Mouse (Mus musculus): ENCODE results near the gene Rnd3. TPM values are rescaled to one million over a fixed set of nuclear protein-coding genes. Genes with fewer than 3 reads are reported as not detected.
A peak's percentile ranks its signal among the peaks of the same experiment; 100 is the strongest.

Gene Rnd3
- polyA plus RNA-seq (2012; rRNA removed): 76.7 and 111 TPM in 2 replicates

DNA sequence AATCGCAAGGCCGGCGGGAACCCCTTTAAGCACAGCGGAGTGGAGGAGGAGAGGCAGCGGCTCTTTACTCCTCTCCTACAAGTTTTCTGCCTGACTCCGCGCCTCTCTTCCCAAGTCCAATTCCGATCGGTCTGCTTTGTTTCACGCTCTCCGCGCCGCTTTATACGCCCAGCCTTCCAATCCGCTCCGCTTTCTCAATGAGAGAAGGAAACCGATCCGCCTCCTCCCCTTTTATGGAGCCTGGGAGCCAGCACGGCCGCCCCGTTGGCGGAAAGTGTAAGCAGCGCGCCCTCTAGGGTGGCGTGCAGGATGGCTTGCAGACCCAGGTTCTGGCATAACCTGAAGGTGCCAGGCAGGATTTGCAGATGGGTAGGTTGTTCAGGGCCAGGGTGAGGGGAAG, at the start of gene Rnd3:
TSS of gene Rnd3 (minus strand) at position 137 of the 400 bp plus-strand sequence.
- TF ChIP-seq POLR2A (IDR thresholded peaks at IDR 0.05; ENCODE audit: borderline replicate concordance, extremely low read depth, insufficient read depth, insufficient read length, poor library complexity, severe bottlenecking) (peak; percentile 94; the same call in 1 of the 2 replicates), CTCF (IDR thresholded peaks at IDR 0.05; ENCODE audit: borderline replicate concordance, extremely low read depth, insufficient read depth, insufficient read length) (peak; percentile 84)
- peak; percentile 99 for DNase-seq (ENCODE audit: low read depth)

DNA sequence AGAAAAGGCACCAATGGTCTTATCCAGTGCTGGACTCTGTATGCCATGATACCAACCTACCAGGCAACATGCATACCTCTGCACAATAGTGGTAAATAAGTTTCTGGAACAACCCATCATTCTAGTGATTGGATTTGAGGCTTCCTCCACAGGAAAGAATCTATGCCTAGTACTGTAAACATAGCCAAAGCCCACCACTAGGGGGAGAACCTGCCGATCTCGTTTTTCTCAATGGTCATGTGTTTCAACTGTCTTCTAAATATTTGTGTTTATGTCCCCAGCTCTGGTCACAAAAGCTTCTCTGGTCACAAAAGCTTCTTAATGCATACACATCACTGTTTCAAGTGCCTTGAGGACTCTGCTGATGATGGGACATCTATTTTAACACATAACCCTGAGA, 43.4 kb upstream of the Rnd3 start:
- no peak for DNase-seq (ENCODE audit: low read depth)
- TF ChIP-seq CTCF (IDR thresholded peaks at IDR 0.05; ENCODE audit: borderline replicate concordance, extremely low read depth, insufficient read depth, insufficient read length) (peak; percentile 18; the same call in 1 of the 2 replicates), POLR2A (IDR thresholded peaks at IDR 0.05; ENCODE audit: borderline replicate concordance, extremely low read depth, insufficient read depth, insufficient read length, poor library complexity, severe bottlenecking) (no peak)

DNA sequence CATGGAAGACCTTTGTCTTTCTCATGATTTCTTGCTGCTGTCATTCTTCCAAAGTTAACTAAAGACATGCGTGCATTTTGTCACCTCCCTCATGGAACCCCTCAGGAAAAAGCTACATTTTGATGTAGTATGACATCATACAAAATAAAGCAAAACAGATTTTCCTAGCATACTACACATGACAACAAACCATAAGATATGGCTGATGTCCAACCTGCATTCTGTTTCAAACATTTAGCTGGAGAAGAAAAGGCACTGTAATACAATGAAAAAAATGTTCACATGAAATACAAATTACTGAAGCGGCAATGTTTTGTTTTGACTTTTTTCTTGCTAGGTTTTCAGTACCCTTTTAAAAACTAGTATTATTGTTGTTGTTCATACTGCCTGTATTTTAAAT, 36.9 kb upstream of the Rnd3 start:
- no peak for DNase-seq (ENCODE audit: low read depth)
- no peak for TF ChIP-seq CTCF (IDR thresholded peaks at IDR 0.05; ENCODE audit: borderline replicate concordance, extremely low read depth, insufficient read depth, insufficient read length)
- TF ChIP-seq POLR2A (IDR thresholded peaks at IDR 0.05; ENCODE audit: borderline replicate concordance, extremely low read depth, insufficient read depth, insufficient read length, poor library complexity, severe bottlenecking): no peak

DNA sequence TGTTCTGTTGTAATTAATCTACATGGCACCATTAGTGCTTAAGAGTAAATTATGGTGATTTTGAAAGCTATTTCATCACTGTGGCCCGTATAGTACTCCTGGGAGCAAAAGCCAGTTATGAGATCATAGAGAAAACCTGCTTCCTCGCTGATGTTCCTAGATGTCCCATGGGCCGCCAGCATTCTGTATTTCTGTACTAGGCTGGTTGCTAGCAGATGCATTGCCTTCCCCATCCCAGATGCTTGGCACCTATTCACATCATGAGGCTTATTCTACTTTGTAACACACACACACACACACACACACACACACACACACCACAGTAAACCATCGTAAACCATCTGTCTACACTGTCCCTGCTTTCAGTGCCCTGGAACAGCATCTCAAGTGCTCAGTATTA, 34.1 kb upstream of the Rnd3 start:
- no peak for TF ChIP-seq CTCF (IDR thresholded peaks at IDR 0.05; ENCODE audit: borderline replicate concordance, extremely low read depth, insufficient read depth, insufficient read length)
- no peak for TF ChIP-seq POLR2A (IDR thresholded peaks at IDR 0.05; ENCODE audit: borderline replicate concordance, extremely low read depth, insufficient read depth, insufficient read length, poor library complexity, severe bottlenecking)
- no peak for DNase-seq (ENCODE audit: low read depth)

DNA sequence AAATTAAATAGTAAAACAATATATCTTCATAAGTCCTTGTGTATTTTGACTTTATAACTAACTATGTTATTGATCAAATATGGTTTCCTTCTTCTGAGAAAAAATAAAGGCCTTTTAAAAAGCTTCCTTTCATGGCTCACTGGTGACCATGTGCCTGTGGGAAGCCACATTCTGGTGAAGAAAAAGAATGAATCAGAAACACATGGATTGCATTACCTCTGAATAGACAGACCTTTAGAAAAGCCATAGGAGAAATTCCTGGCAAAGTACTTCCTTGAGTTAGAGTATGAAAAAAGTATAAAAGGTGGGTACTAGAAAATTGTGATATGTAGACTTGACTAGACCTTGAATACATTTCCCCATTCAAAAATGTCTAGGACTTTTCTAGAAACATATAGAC, 32.5 kb upstream of the Rnd3 start:
- no peak for TF ChIP-seq POLR2A (IDR thresholded peaks at IDR 0.05; ENCODE audit: borderline replicate concordance, extremely low read depth, insufficient read depth, insufficient read length, poor library complexity, severe bottlenecking)
- no peak for TF ChIP-seq CTCF (IDR thresholded peaks at IDR 0.05; ENCODE audit: borderline replicate concordance, extremely low read depth, insufficient read depth, insufficient read length)
- DNase-seq (ENCODE audit: low read depth): no peak

DNA sequence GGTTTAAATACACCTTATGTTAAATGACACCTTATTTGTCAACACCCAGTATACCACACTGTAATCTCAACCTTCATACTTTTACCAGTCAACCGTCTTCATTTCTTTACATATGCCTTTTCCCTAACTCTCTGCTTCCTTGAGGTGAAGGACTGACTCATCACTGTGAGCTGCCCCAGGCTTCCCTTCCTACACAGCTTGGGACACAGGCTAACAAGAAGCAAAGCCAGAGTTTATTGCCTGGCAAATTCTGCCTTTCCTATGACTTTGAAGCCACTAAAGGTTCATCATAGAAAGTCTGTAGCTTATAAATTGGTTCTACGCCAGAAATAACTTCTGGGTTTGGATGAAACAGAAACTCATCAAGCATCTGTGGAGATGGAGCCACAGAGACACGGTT, 30.2 kb upstream of the Rnd3 start:
- no peak for TF ChIP-seq POLR2A (IDR thresholded peaks at IDR 0.05; ENCODE audit: borderline replicate concordance, extremely low read depth, insufficient read depth, insufficient read length, poor library complexity, severe bottlenecking)
- no peak for TF ChIP-seq CTCF (IDR thresholded peaks at IDR 0.05; ENCODE audit: borderline replicate concordance, extremely low read depth, insufficient read depth, insufficient read length)
- DNase-seq (ENCODE audit: low read depth): no peak

DNA sequence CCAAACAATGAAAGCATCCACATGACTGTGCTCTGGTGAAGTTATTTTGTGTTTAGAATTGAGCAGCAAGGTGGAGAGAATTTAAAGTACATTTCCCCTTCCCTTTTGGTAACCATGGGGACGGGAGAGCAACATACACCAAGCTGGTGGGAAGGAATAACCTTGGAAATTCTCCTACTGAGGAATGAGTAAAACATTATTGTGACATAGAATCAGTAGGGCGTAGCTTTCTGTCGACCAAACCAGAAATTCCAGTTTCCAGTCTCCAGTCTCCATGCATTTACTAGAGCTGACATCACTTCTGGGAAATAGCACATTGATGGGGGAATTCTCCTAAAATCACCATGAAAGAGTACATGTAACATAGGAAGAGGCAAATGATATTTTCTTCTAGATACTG, 28.7 kb upstream of the Rnd3 start:
- TF ChIP-seq POLR2A (IDR thresholded peaks at IDR 0.05; ENCODE audit: borderline replicate concordance, extremely low read depth, insufficient read depth, insufficient read length, poor library complexity, severe bottlenecking): no peak
- TF ChIP-seq CTCF (IDR thresholded peaks at IDR 0.05; ENCODE audit: borderline replicate concordance, extremely low read depth, insufficient read depth, insufficient read length): no peak
- peak; percentile 12 for DNase-seq (ENCODE audit: low read depth)

DNA sequence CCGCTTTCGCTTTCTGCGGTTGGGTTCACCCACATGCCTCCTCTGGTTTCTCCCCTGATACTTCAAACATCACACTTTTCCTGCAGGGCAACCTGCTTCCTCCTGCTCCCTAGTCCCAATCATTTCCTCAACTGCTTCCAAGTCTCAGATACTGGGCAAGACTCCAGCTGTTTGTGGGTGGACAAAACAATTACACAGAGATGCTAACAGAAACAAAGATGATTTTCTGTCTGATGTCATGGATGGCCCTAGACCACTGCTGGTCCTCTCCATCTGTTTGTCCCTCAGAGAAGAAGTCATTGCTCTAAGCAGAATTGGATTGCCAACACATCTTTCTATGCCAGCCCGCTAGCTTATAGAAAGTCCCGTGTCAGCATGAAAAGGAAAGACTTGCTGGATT, 26.4 kb upstream of the Rnd3 start:
- TF ChIP-seq POLR2A (IDR thresholded peaks at IDR 0.05; ENCODE audit: borderline replicate concordance, extremely low read depth, insufficient read depth, insufficient read length, poor library complexity, severe bottlenecking) (no peak), CTCF (IDR thresholded peaks at IDR 0.05; ENCODE audit: borderline replicate concordance, extremely low read depth, insufficient read depth, insufficient read length) (no peak)
- DNase-seq (ENCODE audit: low read depth): peak; percentile 41

DNA sequence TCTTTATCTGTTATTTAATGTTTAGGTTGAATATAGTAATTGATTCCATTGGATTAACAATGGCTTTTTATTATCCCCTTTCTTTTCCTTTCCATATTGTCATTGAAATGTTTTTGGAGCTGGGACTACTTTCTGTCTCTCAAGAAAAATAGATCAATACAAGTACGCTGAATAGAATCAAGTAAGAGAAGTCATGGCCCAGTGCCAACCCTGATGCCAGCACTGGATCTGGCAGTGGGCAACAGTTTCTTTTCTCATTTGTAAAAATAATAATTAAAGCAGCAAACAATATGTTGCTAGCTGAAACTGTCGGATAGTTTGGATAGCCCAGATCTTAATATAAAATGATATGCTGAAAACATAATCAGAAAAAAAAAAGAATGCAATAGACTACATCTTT, 12.2 kb upstream of the Rnd3 start:
- no peak for DNase-seq (ENCODE audit: low read depth)
- TF ChIP-seq POLR2A (IDR thresholded peaks at IDR 0.05; ENCODE audit: borderline replicate concordance, extremely low read depth, insufficient read depth, insufficient read length, poor library complexity, severe bottlenecking) (no peak), CTCF (IDR thresholded peaks at IDR 0.05; ENCODE audit: borderline replicate concordance, extremely low read depth, insufficient read depth, insufficient read length) (no peak)

DNA sequence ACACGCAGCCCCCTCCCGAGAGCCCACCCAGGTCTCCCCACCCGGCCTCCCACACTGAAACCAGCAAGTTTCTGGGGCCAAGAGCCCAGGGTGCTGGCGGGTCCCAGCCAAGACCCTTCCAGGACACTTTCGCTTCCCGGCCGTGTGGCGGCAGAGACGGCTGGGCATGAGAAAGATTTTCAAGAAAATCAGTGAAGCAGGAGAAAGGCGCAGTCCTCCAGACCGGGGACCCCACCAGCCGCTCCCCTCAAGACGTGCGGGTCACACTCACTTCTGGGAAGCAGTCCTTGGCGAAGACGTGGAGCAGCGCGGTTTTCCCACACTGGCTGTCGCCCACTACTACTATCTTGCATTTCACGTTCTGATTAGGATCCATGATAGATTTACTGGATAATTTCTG, 457 bp downstream of the Rnd3 start:
- peak; percentile 71 for DNase-seq (ENCODE audit: low read depth)
- TF ChIP-seq CTCF (IDR thresholded peaks at IDR 0.05; ENCODE audit: borderline replicate concordance, extremely low read depth, insufficient read depth, insufficient read length) (no peak), POLR2A (IDR thresholded peaks at IDR 0.05; ENCODE audit: borderline replicate concordance, extremely low read depth, insufficient read depth, insufficient read length, poor library complexity, severe bottlenecking) (0 out of 2 replicates have a peak, but pooled peaks have one; percentile 11)

DNA sequence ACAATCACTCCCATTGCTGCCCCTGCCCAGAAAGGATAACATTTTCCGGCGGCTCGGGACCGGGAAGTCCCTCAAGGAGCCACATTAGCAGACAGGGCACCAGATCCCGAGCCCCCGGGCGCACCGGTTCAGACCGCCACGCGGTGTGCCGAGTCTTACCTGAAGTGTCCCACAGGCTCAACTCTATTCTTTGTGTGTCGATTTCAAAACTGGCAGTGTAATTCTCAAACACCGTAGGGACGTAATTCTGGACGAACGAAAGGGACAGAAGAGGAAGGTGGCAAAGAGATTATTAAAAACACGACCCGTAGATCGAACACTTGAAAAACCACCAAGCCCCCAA, 875 bp downstream of the Rnd3 start:
- TF ChIP-seq POLR2A (IDR thresholded peaks at IDR 0.05; ENCODE audit: borderline replicate concordance, extremely low read depth, insufficient read depth, insufficient read length, poor library complexity, severe bottlenecking) (no peak), CTCF (IDR thresholded peaks at IDR 0.05; ENCODE audit: borderline replicate concordance, extremely low read depth, insufficient read depth, insufficient read length) (no peak)
- no peak for DNase-seq (ENCODE audit: low read depth)

DNA sequence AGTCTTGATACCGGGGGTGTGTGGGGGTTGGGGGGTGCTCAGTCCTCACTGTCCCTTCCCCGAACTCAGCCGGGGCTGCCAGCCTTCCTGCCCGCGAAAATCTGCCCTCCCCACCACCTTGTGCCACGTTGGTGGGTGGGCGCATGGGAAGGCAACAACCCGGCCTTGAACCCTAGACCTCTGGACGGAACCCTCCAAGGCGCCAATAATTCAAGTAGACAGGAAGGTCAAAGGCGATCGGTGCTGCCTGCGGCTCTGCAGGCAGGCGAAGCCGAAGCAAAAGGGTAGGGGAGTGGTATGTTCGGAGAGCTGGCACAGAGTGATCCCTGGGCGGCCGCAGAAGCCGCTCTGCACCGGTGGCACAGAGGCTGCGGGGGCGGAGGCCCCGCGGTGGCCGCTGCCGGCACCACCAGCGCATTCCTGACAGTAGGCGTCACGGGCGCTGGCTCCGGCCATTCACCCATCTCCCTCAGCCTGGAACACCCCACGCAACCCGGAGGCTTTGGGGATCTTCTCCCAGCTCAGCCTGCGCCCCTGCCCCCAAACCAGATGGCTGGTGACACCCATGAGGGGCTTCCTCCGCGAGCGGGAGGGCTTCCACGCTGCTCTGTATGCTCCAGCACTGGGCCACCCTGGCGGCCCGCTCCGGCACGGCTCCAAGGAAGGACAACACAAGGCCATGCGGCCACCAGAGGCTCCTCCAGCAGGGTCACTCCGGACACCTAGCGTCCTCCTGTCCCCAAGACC, 1.4 kb downstream of the Rnd3 start:
- TF ChIP-seq POLR2A (IDR thresholded peaks at IDR 0.05; ENCODE audit: borderline replicate concordance, extremely low read depth, insufficient read depth, insufficient read length, poor library complexity, severe bottlenecking): peak; percentile 11; the same call in 1 of the 2 replicates
- peak; percentile 33 for TF ChIP-seq CTCF (IDR thresholded peaks at IDR 0.05; ENCODE audit: borderline replicate concordance, extremely low read depth, insufficient read depth, insufficient read length)
- DNase-seq (ENCODE audit: low read depth): peak; percentile 75
